Mouse (Mus musculus): Measurements from ENCODE around the gene Pld2.
"Not testable (repeated sequence)": the region's sequence is repeated elsewhere in the genome, so short reads cannot be mapped to it uniquely, and the experiment has no call there.

The Pld2 gene

GRCm38 (mm10) chr11:70539877-70540587 lies at the start of gene Pld2:
Gene Pld2, plus strand, starts transcription at chr11:70540064.
- no peak for DNase-seq (ENCODE audit: extremely low spot score, low read depth, low spot score)

GRCm38 (mm10) chr11:70499566-70500475 lies 40.0 kb upstream of the Pld2 start:
- DNase-seq (ENCODE audit: extremely low spot score, low read depth, low spot score) = no peak

- DNase-seq (ENCODE audit: extremely low spot score, low read depth, low spot score) = no peak
These were observed 39.4 kb upstream of the Pld2 start for GRCm38 (mm10) chr11:70500476-70500812.

GRCm38 (mm10) chr11:70502018-70502417 lies 37.8 kb upstream of the Pld2 start:
- no peak for DNase-seq (ENCODE audit: extremely low spot score, low read depth, low spot score)

- no peak for DNase-seq (ENCODE audit: extremely low spot score, low read depth, low spot score)
These were observed 34.9 kb upstream of the Pld2 start, which contains the start of gene Tm4sf5 for GRCm38 (mm10) chr11:70504970-70505369. Gene Tm4sf5, plus strand, starts transcription at chr11:70505244.

GRCm38 (mm10) chr11:70506385-70506784 lies 33.5 kb upstream of the Pld2 start:
- no peak for DNase-seq (ENCODE audit: extremely low spot score, low read depth, low spot score)

GRCm38 (mm10) chr11:70506962-70507515 lies 32.8 kb upstream of the Pld2 start:
- DNase-seq (ENCODE audit: extremely low spot score, low read depth, low spot score) = no peak

GRCm38 (mm10) chr11:70509753-70510564 lies 29.9 kb upstream of the Pld2 start:
- DNase-seq (ENCODE audit: extremely low spot score, low read depth, low spot score) = no peak

- no peak for DNase-seq (ENCODE audit: extremely low spot score, low read depth, low spot score)
These were observed 28.6 kb upstream of the Pld2 start for GRCm38 (mm10) chr11:70511242-70511641.

GRCm38 (mm10) chr11:70511825-70512224 lies 28.0 kb upstream of the Pld2 start:
- no peak for DNase-seq (ENCODE audit: extremely low spot score, low read depth, low spot score)

GRCm38 (mm10) chr11:70512709-70513342 lies 27.0 kb upstream of the Pld2 start:
- DNase-seq (ENCODE audit: extremely low spot score, low read depth, low spot score) = no peak

GRCm38 (mm10) chr11:70513520-70513919 lies 26.3 kb upstream of the Pld2 start:
- DNase-seq (ENCODE audit: extremely low spot score, low read depth, low spot score) = no peak

GRCm38 (mm10) chr11:70514288-70514687 lies 25.6 kb upstream of the Pld2 start, which contains the start of gene Vmo1:
Gene Vmo1, minus strand, starts transcription at chr11:70514616.
- DNase-seq (ENCODE audit: extremely low spot score, low read depth, low spot score) = no peak

GRCm38 (mm10) chr11:70516352-70516751 lies 23.5 kb upstream of the Pld2 start:
- peak; percentile 57 for DNase-seq (ENCODE audit: extremely low spot score, low read depth, low spot score)

- DNase-seq (ENCODE audit: extremely low spot score, low read depth, low spot score) = no peak
These were observed 21.4 kb upstream of the Pld2 start for GRCm38 (mm10) chr11:70518436-70518835.

- DNase-seq (ENCODE audit: extremely low spot score, low read depth, low spot score) = no peak
These were observed 20.9 kb upstream of the Pld2 start, which contains the start of gene Gltpd2 for GRCm38 (mm10) chr11:70518923-70519322. Gene Gltpd2, plus strand, starts transcription at chr11:70519196.

- DNase-seq (ENCODE audit: extremely low spot score, low read depth, low spot score) = no peak
These were observed 19.6 kb upstream of the Pld2 start for GRCm38 (mm10) chr11:70520178-70520769.

GRCm38 (mm10) chr11:70523306-70523989 lies 16.4 kb upstream of the Pld2 start:
- DNase-seq (ENCODE audit: extremely low spot score, low read depth, low spot score) = not testable (repeated sequence)

- no peak for DNase-seq (ENCODE audit: extremely low spot score, low read depth, low spot score)
These were observed 15.1 kb upstream of the Pld2 start for GRCm38 (mm10) chr11:70524782-70525181.
